Mouse (Mus musculus): Measurements from ENCODE around the gene Ube2q1. TPM values are rescaled to one million over a fixed set of nuclear protein-coding genes. Genes with fewer than 3 reads are reported as not detected.
A peak's percentile ranks its signal among the peaks of the same experiment; 100 is the strongest.

The Ube2q1 gene
- total RNA-seq (2022), result 10 to 100 TPM; 78.4 to 83.7 (median 83.2) TPM

GRCm38 (mm10) chr3:89772968-89773709 is at the start of gene Ube2q1:
Gene Ube2q1 (plus strand): TSS chr3:89773616.
- peak; percentile 95 to 99 for DNase-seq (ENCODE audit: low spot score in 2 of 2)

- DNase-seq (ENCODE audit: low spot score in 2 of 2), result no peak
These were observed 46.4 kb upstream of the Ube2q1 start for GRCm38 (mm10) chr3:89727028-89727427.

GRCm38 (mm10) chr3:89728848-89729247 is 44.6 kb upstream of the Ube2q1 start:
- DNase-seq (ENCODE audit: low spot score in 2 of 2), result no peak

GRCm38 (mm10) chr3:89730350-89731331 is 42.8 kb upstream of the Ube2q1 start:
- DNase-seq (ENCODE audit: low spot score in 2 of 2), result peak; percentile 32 to 44

- no peak for DNase-seq (ENCODE audit: low spot score in 2 of 2)
These were observed 41.3 kb upstream of the Ube2q1 start for GRCm38 (mm10) chr3:89732091-89732490.

GRCm38 (mm10) chr3:89738509-89738908 is 34.9 kb upstream of the Ube2q1 start:
- no peak for DNase-seq (ENCODE audit: low spot score in 2 of 2)

- no peak for DNase-seq (ENCODE audit: low spot score in 2 of 2)
These were observed 21.1 kb upstream of the Ube2q1 start for GRCm38 (mm10) chr3:89752307-89752706.

- no peak for DNase-seq (ENCODE audit: low spot score in 2 of 2)
These were observed 18.1 kb upstream of the Ube2q1 start for GRCm38 (mm10) chr3:89755283-89755682.

- no peak for DNase-seq (ENCODE audit: low spot score in 2 of 2)
These were observed 15.6 kb upstream of the Ube2q1 start for GRCm38 (mm10) chr3:89757851-89758250.

- DNase-seq (ENCODE audit: low spot score in 2 of 2), result no peak
These were observed 13.6 kb upstream of the Ube2q1 start for GRCm38 (mm10) chr3:89759786-89760185.

GRCm38 (mm10) chr3:89764119-89764724 is 9.2 kb upstream of the Ube2q1 start, which contains the start of gene Chrnb2:
Gene Chrnb2 (minus strand): TSS chr3:89764632.
- DNase-seq (ENCODE audit: low spot score in 2 of 2), result peak in 1 of 2 experiments; percentile 42

GRCm38 (mm10) chr3:89769584-89769983 is 3.8 kb upstream of the Ube2q1 start:
- no peak for DNase-seq (ENCODE audit: low spot score in 2 of 2)

GRCm38 (mm10) chr3:89770425-89771002 is 2.9 kb upstream of the Ube2q1 start:
- no peak for DNase-seq (ENCODE audit: low spot score in 2 of 2)

- peak; percentile 67 to 77 for DNase-seq (ENCODE audit: low spot score in 2 of 2)
These were observed 838 bp upstream of the Ube2q1 start for GRCm38 (mm10) chr3:89772588-89772967.

GRCm38 (mm10) chr3:89773740-89774211 is 360 bp downstream of the Ube2q1 start:
- DNase-seq (ENCODE audit: low spot score in 2 of 2), result peak in 1 of 2 experiments; percentile 43

- DNase-seq (ENCODE audit: low spot score in 2 of 2), result no peak
These were observed 982 bp downstream of the Ube2q1 start for GRCm38 (mm10) chr3:89774236-89774960.

- DNase-seq (ENCODE audit: low spot score in 2 of 2), result no peak
These were observed 2.6 kb downstream of the Ube2q1 start for GRCm38 (mm10) chr3:89776001-89776400.

GRCm38 (mm10) chr3:89780102-89780501 is 6.7 kb downstream of the Ube2q1 start:
- DNase-seq (ENCODE audit: low spot score in 2 of 2), result no peak

- DNase-seq (ENCODE audit: low spot score in 2 of 2), result no peak
These were observed 8.2 kb downstream of the Ube2q1 start for GRCm38 (mm10) chr3:89781640-89782039.

GRCm38 (mm10) chr3:89784991-89785753 is 11.8 kb downstream of the Ube2q1 start:
- no peak for DNase-seq (ENCODE audit: low spot score in 2 of 2)

Measured in left cerebral cortex, adult 8-10 months (tissue).